Mouse (Mus musculus) layer of hippocampus, adult 2 months (tissue): ENCODE results near the gene Tbc1d32. TPM values are rescaled to one million over a fixed set of nuclear protein-coding genes. Genes with fewer than 3 reads are reported as not detected.

Source experiments
- DNase-seq, 2 experiments: peaks; one replicate each; pipeline ENCODE4 v3.0.0; 2022; ENCODE audit warnings: low spot score in 2 of 2
- H3K27ac ChIP-seq: fragments of 200-600 bp; 2 replicates; pipeline ENCODE4 v1.8.1; 2022
- H3K4me3 ChIP-seq: fragments of 200-600 bp; 2 replicates; pipeline ENCODE4 v1.8.1; 2022; ENCODE audit warnings: mild to moderate bottlenecking
- CTCF ChIP-seq: fragments of 200-600 bp; conservative IDR thresholded peaks from 2 replicates; pipeline ENCODE4 v1.8.1; 2022; ENCODE audit warnings: antibody characterized with exemption, mild to moderate bottlenecking, moderate library complexity
- total RNA-seq, 2 experiments: library from RNA; stranded (reverse); gene quantifications; 2 replicates each; pipeline ENCODE4 v1.2.3; 2021

Gene Tbc1d32
- total RNA-seq, 2 experiments from 2014 or later: 8.9 to 9.8 TPM

GRCm38 (mm10) chr10:56099126-56099525 is 129.4 kb downstream of the Tbc1d32 start:
- no peak overlapping the region for H3K4me3 ChIP-seq
- H3K27ac ChIP-seq: no peak overlapping the region
- DNase-seq: no peak
- TF ChIP-seq CTCF: no peak

GRCm38 (mm10) chr10:56096757-56097156 is 131.7 kb downstream of the Tbc1d32 start:
- no peak for TF ChIP-seq CTCF
- Histone ChIP-seq H3K27ac (no peak overlapping the region), H3K4me3 (no peak overlapping the region)
- no peak for DNase-seq

GRCm38 (mm10) chr10:56094586-56094985 is 133.9 kb downstream of the Tbc1d32 start:
- no peak for DNase-seq
- no peak overlapping the region for H3K4me3 ChIP-seq
- no peak for TF ChIP-seq CTCF
- no peak overlapping the region for H3K27ac ChIP-seq

DNA sequence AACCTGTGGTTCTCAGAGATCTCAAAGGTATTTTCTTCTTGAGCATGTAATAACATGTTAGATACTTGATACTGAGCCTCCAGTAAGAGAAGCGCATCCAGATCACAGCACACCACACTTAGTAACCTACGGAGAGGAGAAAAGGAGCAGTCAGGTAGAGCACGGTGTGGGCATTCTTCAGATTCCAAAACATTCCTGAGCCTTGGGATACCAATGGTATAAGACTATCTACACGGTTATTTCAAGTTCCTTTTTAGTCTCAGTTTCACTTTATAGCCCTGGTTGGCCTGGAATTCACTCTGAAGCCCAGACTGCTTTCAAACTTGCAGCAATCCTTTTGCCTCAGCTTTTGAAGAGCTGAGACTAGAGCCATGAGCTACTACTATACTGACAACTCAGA is 138.8 kb downstream of the Tbc1d32 start:
- H3K4me3 ChIP-seq: no peak overlapping the region
- no peak overlapping the region for H3K27ac ChIP-seq
- no peak for DNase-seq
- no peak for TF ChIP-seq CTCF

- no peak overlapping the region for H3K27ac ChIP-seq
- DNase-seq: no peak
- H3K4me3 ChIP-seq: no peak overlapping the region
- no peak for TF ChIP-seq CTCF
These were observed 165.7 kb downstream of the Tbc1d32 start for GRCm38 (mm10) chr10:56062746-56063145.

DNA sequence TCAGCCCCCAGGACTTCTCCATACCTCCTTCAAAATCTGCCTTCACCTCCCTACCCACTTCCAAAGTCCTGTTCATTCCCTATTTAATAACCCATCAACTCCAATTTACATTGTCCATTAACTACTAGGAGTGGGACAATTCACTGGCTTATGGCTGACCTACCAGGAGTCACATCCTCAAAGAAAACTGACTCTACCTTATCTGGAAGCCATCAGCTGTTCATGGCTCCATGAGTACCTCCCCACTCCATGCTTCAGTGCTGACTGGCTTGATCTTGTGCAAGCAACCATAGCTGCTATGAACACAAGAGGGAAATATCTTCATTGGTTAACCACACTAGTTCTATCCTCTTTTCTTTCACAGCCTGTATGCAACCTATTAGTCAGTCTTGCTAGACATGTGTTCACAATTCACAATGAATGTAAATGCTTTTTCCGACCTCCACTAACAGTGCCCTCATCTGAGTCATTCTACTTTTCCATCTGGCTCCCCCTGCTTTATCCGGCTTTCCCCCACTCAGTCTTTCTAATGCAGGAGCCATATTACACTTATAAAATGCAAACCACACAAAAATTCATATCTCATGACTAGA is 167.2 kb downstream of the Tbc1d32 start:
- no peak for DNase-seq
- Histone ChIP-seq H3K27ac (no peak overlapping the region), H3K4me3 (no peak overlapping the region)
- no peak for TF ChIP-seq CTCF

- TF ChIP-seq CTCF: peak; percentile 37
- peak overlapping the region; percentile 10; the same call in 1 of the 2 replicates for H3K4me3 ChIP-seq
- peak; percentile 26 to 51 for DNase-seq
- peak overlapping the region; percentile 88 for H3K27ac ChIP-seq
These were observed 169.5 kb downstream of the Tbc1d32 start for GRCm38 (mm10) chr10:56058979-56059422.

DNA sequence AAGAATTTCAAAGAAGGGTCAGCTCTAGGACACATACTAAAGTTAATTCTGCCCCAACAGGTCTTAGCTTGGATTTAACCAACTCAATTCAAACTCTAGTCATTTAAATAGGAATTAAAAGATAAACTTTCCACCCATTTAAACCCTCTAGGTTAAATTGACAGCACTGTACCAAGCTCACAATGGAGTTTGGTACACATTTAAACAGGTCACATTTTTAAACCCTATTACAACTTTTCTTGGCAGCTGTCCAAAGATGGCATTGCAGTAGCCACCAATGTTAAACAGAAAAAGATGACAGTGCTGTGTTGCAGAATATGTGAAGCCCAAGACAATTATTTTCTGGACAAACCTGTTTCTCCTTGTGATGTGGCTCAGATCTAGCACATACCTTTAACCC is 203.1 kb downstream of the Tbc1d32 start:
- no peak overlapping the region for H3K27ac ChIP-seq
- TF ChIP-seq CTCF: no peak
- H3K4me3 ChIP-seq: no peak overlapping the region
- DNase-seq: no peak

- Histone ChIP-seq H3K27ac (no peak overlapping the region), H3K4me3 (no peak overlapping the region)
- no peak for DNase-seq
- TF ChIP-seq CTCF: no peak
These were observed 203.9 kb downstream of the Tbc1d32 start for GRCm38 (mm10) chr10:56024579-56024978.

DNA sequence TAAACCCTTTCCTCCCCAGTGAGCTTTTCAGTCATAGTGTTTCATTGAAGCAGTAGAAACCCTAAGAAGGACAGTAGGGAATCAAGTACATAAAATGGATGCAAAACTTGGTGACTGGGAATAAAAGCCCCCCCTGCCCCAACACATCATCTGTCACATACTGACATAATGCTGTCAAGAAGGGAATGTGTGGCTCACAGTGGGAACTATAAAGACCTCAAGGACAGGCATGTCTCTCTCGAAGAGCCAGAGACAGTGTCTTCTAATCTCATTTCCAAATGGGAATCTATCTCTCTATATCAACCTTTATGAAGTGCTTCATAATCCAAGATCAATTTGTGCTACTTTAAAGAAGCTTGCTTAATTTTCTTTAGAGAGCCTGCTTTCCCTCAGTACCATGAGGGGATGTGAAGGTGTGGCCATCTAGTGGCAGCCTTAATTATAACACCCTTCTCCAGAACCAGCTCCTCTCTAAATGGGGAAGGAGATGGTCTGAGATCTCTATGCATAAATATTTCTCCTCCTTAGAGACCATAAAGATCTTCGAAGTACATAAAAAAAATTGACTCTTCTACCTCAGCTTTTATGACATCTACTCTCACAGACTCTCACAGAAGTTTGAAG is 248.5 kb downstream of the Tbc1d32 start:
- peak; percentile 94 for TF ChIP-seq CTCF
- Histone ChIP-seq H3K4me3 (no peak overlapping the region), H3K27ac (no peak overlapping the region)
- peak; percentile 78 to 82 for DNase-seq

DNA sequence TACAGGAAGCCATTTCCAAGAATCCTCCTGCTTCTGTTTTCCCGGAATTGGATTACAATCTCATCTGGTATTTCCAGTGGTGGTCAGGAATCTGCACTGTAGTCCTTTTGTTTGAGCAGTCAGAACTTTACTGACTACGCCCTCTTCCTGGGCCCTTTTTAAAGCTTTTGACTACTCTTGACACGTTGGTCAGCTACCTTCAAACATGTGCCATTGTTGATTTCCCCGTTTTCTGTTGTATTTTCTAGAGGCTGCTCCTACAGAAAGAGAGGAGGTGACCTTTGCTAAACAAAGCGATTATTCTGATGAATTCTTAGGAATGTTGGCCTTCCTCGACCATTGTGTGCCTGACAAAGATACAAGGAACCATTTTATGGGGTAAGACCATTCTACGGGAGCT is 250.5 kb downstream of the Tbc1d32 start:
- DNase-seq: no peak
- TF ChIP-seq CTCF: no peak

More for the DNA sequence above, 250.5 kb downstream of the Tbc1d32 start:
- H3K4me3 ChIP-seq: no peak overlapping the region
- no peak overlapping the region for H3K27ac ChIP-seq

Other genes starting within 250 kb of the Tbc1d32 start
- gene Msl3l2, start 121.8 kb downstream of the Tbc1d32 start, total RNA-seq: 10 to 100 TPM; 17.6 to 18.4 TPM
- gene Gja1, start 148.6 kb upstream of the Tbc1d32 start, total RNA-seq: 100 to 1,000 TPM; 264 to 269 TPM